In the genomic region with DNA sequence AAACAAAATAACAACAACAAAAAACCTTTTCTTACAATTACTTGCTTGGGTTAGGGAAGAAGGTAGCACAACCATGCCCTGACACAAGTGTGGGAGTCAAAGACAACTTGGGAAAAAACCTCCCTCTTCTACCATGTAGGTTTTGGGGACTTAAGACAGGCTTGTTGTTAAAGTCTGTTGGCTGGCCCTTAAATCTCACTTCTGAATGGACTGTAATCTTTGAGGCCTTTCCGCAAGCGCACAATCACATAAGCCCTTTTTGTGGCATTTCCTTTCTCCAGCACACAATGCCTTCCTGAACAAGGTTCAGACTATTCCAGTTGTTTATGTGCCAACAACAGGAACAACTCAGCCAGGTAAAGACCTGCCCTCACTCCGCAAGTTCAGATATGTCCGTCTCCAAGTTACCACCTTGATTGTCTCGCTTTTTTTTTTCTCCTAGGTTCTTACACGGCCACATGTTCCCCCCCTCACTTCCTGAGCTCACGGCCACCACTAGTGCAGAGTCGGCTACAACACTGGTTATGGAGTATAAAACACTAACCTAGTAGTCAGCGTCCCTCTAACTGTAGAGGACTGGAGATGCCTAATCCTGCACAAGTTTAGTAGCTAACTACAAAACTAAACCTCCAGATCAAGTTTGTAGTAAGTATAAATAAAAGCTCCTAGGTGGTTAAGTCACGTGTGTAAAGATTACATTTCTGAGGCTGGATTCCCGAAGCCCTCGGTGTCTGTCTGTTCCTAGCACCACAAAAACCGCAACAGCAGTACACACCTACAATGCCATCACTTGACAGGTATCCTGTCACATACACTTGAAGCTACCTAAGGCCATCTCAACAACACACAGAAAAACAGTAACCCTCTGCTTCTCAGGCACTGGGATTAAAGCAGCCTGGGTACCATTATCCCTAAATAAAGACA, we compare ENCODE assay signal across 9 mouse cellular contexts. TPM values are rescaled to one million over a fixed set of nuclear protein-coding genes. Genes with fewer than 3 reads are reported as not detected.
DNase-seq lines count a peak whose midpoint lies in the region; ATAC-seq and TF ChIP-seq lines count a peak whose summit lies in the region.
"Had no signal": no experiment of that assay in that cellular context is flagged by ENCODE, and none has a peak within 500 bp of the region (broad histone marks: within the 10 kb centered on the region; RNA-seq: fewer than 3 reads in every experiment).

No protein-coding gene starts in this region.

- no peak for TF ChIP-seq CTCF in MEL (IDR thresholded peaks at IDR 0.05 in 2 of 3, conservative IDR thresholded peaks at IDR 0.05 in 1 of 3; ENCODE audit: control insufficient read depth in 1 of 3, insufficient read depth in 1 of 3, low read depth in 2 of 3, low read length in 3 of 3, poor library complexity in 1 of 3, severe bottlenecking in 1 of 3)

- peak overlapping the region; percentile 87 for H3K9ac ChIP-seq in heart, embryonic 16.5 days (ENCODE audit: low read length)
- H3K9ac ChIP-seq in MEL (ENCODE audit: control insufficient read depth, low read depth, low read length, poor library complexity, severe bottlenecking), result peak overlapping the region; percentile 98
- peak overlapping the region; percentile 91 for H3K9ac ChIP-seq in hindbrain, embryonic 13.5 days
- peak overlapping the region; percentile 88 for H3K9ac ChIP-seq in midbrain, embryonic 13.5 days (replicated peaks)

- 0 out of 2 replicates have a peak overlapping the region, but pooled peaks have one; percentile 9 for H3K27ac ChIP-seq in heart, embryonic 16.5 days (ENCODE audit: low read length)
- peak overlapping the region; percentile 25 for H3K27ac ChIP-seq in MEL (ENCODE audit: control insufficient read depth, low read depth, low read length)
- no peak overlapping the region for H3K27ac ChIP-seq in hindbrain, embryonic 13.5 days
- no peak overlapping the region for H3K27ac ChIP-seq in midbrain, embryonic 13.5 days

- H3K27me3 ChIP-seq in heart, embryonic 16.5 days (ENCODE audit: control insufficient read depth, insufficient read depth, low read length), result no peaks in the 10 kb centered on the region
- H3K27me3 ChIP-seq in MEL (ENCODE audit: control insufficient read depth in 1 of 2, insufficient read depth in 2 of 2, low read length in 2 of 2), result no peaks in the 10 kb centered on the region
- no peaks in the 10 kb centered on the region for H3K27me3 ChIP-seq in hindbrain, embryonic 13.5 days
- no peaks in the 10 kb centered on the region for H3K27me3 ChIP-seq in midbrain, embryonic 13.5 days

- H3K4me3 ChIP-seq in heart, embryonic 16.5 days (ENCODE audit: low read length), result peak overlapping the region; percentile 79
- peak overlapping the region; percentile 37 to 59 for H3K4me3 ChIP-seq in MEL (ENCODE audit: control insufficient read depth in 1 of 2, insufficient read depth in 1 of 2, low read depth in 2 of 2, low read length in 2 of 2)
- peak overlapping the region; percentile 86 for H3K4me3 ChIP-seq in hindbrain, embryonic 13.5 days
- H3K4me3 ChIP-seq in midbrain, embryonic 13.5 days (replicated peaks), result peak overlapping the region; percentile 84

- TF ChIP-seq RAD21 in MEL (IDR thresholded peaks at IDR 0.05; ENCODE audit: low read depth, low read length), result no peak

- no peak; a peak in 1 of 4 replicates for TF ChIP-seq EP300 in MEL (IDR thresholded peaks at IDR 0.05; ENCODE audit: low read depth in 1 of 2, low read length in 2 of 2)

- ATAC-seq in heart, embryonic 16.5 days (replicated peaks; ENCODE audit: extremely low read depth, insufficient read depth, low FRiP score), result no peak
- no peak for ATAC-seq in hindbrain, embryonic 13.5 days (ENCODE audit: low FRiP score)
- ATAC-seq in midbrain, embryonic 13.5 days, result no peak

- DNase-seq in heart, adult 11 months, result no peak
- DNase-seq in MEL (ENCODE audit: low read depth, low spot score), result peak; percentile 61
- no peak for DNase-seq in adrenal gland, postnatal 10 days
- no peak for DNase-seq in cerebellum, adult 9-10 months
- DNase-seq in adrenal gland, adult 8-10 months, result no peak
- DNase-seq: kidney, adult 11 months had no signal

- peaks cover 27% of the 10 kb centered on the region for H3K4me1 ChIP-seq in heart, embryonic 16.5 days (ENCODE audit: control insufficient read depth, insufficient read depth, low read length)
- H3K4me1 ChIP-seq in MEL (ENCODE audit: control insufficient read depth in 1 of 2, insufficient read depth in 2 of 2, low read length in 2 of 2), result peaks cover 7 to 16% of the 10 kb centered on the region in 2 experiments; a peak in 3 of 4 replicates
- peaks cover 29% of the 10 kb centered on the region for H3K4me1 ChIP-seq in hindbrain, embryonic 13.5 days (replicated peaks)
- peaks cover 33% of the 10 kb centered on the region for H3K4me1 ChIP-seq in midbrain, embryonic 13.5 days (replicated peaks)

- 65% methylated on average over 13 of the region's 13 CpGs for WGBS in heart, embryonic 16.5 days
- WGBS in hindbrain, embryonic 13.5 days, result 86% methylated on average over 13 of the region's 13 CpGs
- 89% methylated on average over 13 of the region's 13 CpGs for WGBS in midbrain, embryonic 13.5 days

- peak overlapping the region; percentile 76 for H3K4me2 ChIP-seq in heart, embryonic 16.5 days (ENCODE audit: low read depth, low read length)
- H3K4me2 ChIP-seq in hindbrain, embryonic 13.5 days, result peak overlapping the region; percentile 95
- H3K4me2 ChIP-seq in midbrain, embryonic 13.5 days (replicated peaks), result peak overlapping the region; percentile 89

- peak; percentile 30 to 67; a peak in 2 of 4 replicates for TF ChIP-seq POLR2A in MEL (IDR thresholded peaks at IDR 0.05; ENCODE audit: control insufficient read depth in 1 of 2, insufficient read depth in 1 of 2, low read depth in 1 of 2, low read length in 2 of 2, poor library complexity in 1 of 2)

- H3K79me2 ChIP-seq in MEL (ENCODE audit: control insufficient read depth, insufficient read depth, low read length, poor library complexity), result peaks cover 20% of the 10 kb centered on the region

- H3K9me3 ChIP-seq in heart, embryonic 16.5 days (replicated peaks; ENCODE audit: control insufficient read depth, low read length), result no peaks in the 10 kb centered on the region
- H3K9me3 ChIP-seq in MEL (replicated peaks; ENCODE audit: insufficient read depth, low read length), result no peaks in the 10 kb centered on the region
- no peaks in the 10 kb centered on the region for H3K9me3 ChIP-seq in hindbrain, embryonic 13.5 days
- H3K9me3 ChIP-seq in midbrain, embryonic 13.5 days, result no peaks in the 10 kb centered on the region

- H3K36me3 ChIP-seq in heart, embryonic 16.5 days (ENCODE audit: control insufficient read depth, insufficient read depth), result peaks cover 26% of the 10 kb centered on the region
- H3K36me3 ChIP-seq in MEL (ENCODE audit: control insufficient read depth in 1 of 2, insufficient read depth in 2 of 2, low read length in 2 of 2), result peaks cover 18 to 29% of the 10 kb centered on the region in 2 experiments
- H3K36me3 ChIP-seq in hindbrain, embryonic 13.5 days, result peaks cover 56% of the 10 kb centered on the region
- H3K36me3 ChIP-seq in midbrain, embryonic 13.5 days, result peaks cover 51% of the 10 kb centered on the region

RNA-seq across cellular contexts. Expression of gene Rps27, which starts 1.7 kb away (rescaled TPM):
- 468 and 790 TPM in 2 replicates for polyA plus RNA-seq in heart, embryonic 16.5 days (2015; fragmentation: Nextera tagmentation; extraction: Ambion mirVana)
- total RNA-seq in MEL (2012; rRNA removed), result 5,481 and 6,504 TPM in 2 replicates
- polyA plus RNA-seq in MEL (2012; ENCODE audit: insufficient read depth in 1 of 2, insufficient read length in 2 of 2, low read depth in 1 of 2, low replicate concordance in 2 of 2, missing spikeins in 1 of 2), result 1,000 to 10,000 TPM in 1 of 2 experiments, not detected in 1; 2,476 TPM
- 1,053 and 1,153 TPM in 2 replicates for polyA plus RNA-seq in hindbrain, embryonic 13.5 days (2015; fragmentation: Nextera tagmentation; extraction: Ambion mirVana)
- polyA plus RNA-seq in midbrain, embryonic 13.5 days (2015; fragmentation: Nextera tagmentation; extraction: Ambion mirVana), result 1,033 and 1,129 TPM in 2 replicates
- total RNA-seq in adrenal gland, postnatal 10 days (2021), result 1,000 to 10,000 TPM; 1,820 to 1,837 TPM
- total RNA-seq in adrenal gland, adult 8-10 months (2022), result 1,000 to 10,000 TPM; 1,658 to 2,346 (median 2,053) TPM

RNA-seq across cellular contexts. Expression of gene Rab13, which starts 1.8 kb away (rescaled TPM):
- 21.1 and 22.5 TPM in 2 replicates for polyA plus RNA-seq in heart, embryonic 16.5 days (2015; fragmentation: Nextera tagmentation; extraction: Ambion mirVana)
- 4.3 and 5.1 TPM in 2 replicates for total RNA-seq in MEL (2012; rRNA removed)
- polyA plus RNA-seq in MEL (2012; ENCODE audit: insufficient read depth in 1 of 2, insufficient read length in 2 of 2, low read depth in 1 of 2, low replicate concordance in 2 of 2, missing spikeins in 1 of 2), result 1 to 10 TPM in 1 of 2 experiments, not detected in 1; 7.7 TPM
- polyA plus RNA-seq in hindbrain, embryonic 13.5 days (2015; fragmentation: Nextera tagmentation; extraction: Ambion mirVana), result 28.9 and 29.8 TPM in 2 replicates
- polyA plus RNA-seq in midbrain, embryonic 13.5 days (2015; fragmentation: Nextera tagmentation; extraction: Ambion mirVana), result 19.9 and 25.6 TPM in 2 replicates
- 10 to 100 TPM; 30.6 to 39.6 TPM for total RNA-seq in adrenal gland, postnatal 10 days (2021)
- total RNA-seq in adrenal gland, adult 8-10 months (2022), result 10 to 100 TPM; 28.8 to 42.4 (median 34.9) TPM

RNA-seq across cellular contexts. Expression of gene Jtb, which starts 19.7 kb away (rescaled TPM):
- polyA plus RNA-seq in heart, embryonic 16.5 days (2015; fragmentation: Nextera tagmentation; extraction: Ambion mirVana), result 84.2 and 89.6 TPM in 2 replicates
- 76.0 and 107 TPM in 2 replicates for total RNA-seq in MEL (2012; rRNA removed)
- polyA plus RNA-seq in MEL (2012; ENCODE audit: insufficient read depth in 1 of 2, insufficient read length in 2 of 2, low read depth in 1 of 2, low replicate concordance in 2 of 2, missing spikeins in 1 of 2), result 100 to 1,000 TPM in 1 of 2 experiments, not detected in 1; 103 TPM
- 87.8 and 96.1 TPM in 2 replicates for polyA plus RNA-seq in hindbrain, embryonic 13.5 days (2015; fragmentation: Nextera tagmentation; extraction: Ambion mirVana)
- polyA plus RNA-seq in midbrain, embryonic 13.5 days (2015; fragmentation: Nextera tagmentation; extraction: Ambion mirVana), result 90.2 and 97.6 TPM in 2 replicates
- 10 to 100 TPM; 57.2 to 57.9 TPM for total RNA-seq in adrenal gland, postnatal 10 days (2021)
- total RNA-seq in adrenal gland, adult 8-10 months (2022), result 10 to 100 TPM; 64.2 to 76.1 (median 70.4) TPM

RNA-seq across cellular contexts. Expression of gene Creb3l4, which starts 31.6 kb away (rescaled TPM):
- 2.2 and 3.1 TPM in 2 replicates for polyA plus RNA-seq in heart, embryonic 16.5 days (2015; fragmentation: Nextera tagmentation; extraction: Ambion mirVana)
- total RNA-seq in MEL (2012; rRNA removed), result 0.08 TPM in 1 of 2 replicates, not detected in the other
- polyA plus RNA-seq in MEL (2012; ENCODE audit: insufficient read depth in 1 of 2, insufficient read length in 2 of 2, low read depth in 1 of 2, low replicate concordance in 2 of 2, missing spikeins in 1 of 2), result under 1 TPM in 1 of 2 experiments, not detected in 1; 0.07 TPM
- 3.0 TPM in 2 replicates for polyA plus RNA-seq in hindbrain, embryonic 13.5 days (2015; fragmentation: Nextera tagmentation; extraction: Ambion mirVana)
- polyA plus RNA-seq in midbrain, embryonic 13.5 days (2015; fragmentation: Nextera tagmentation; extraction: Ambion mirVana), result 3.3 and 3.4 TPM in 2 replicates
- total RNA-seq in adrenal gland, postnatal 10 days (2021), result under 1 TPM; 0.36 to 0.55 TPM
- 1 to 10 TPM in 1 of 4 experiments, under 1 TPM in 3; 0.35 to 1.3 (median 0.63) TPM for total RNA-seq in adrenal gland, adult 8-10 months (2022)

RNA-seq across cellular contexts. Expression of gene Slc39a1, which starts 36.2 kb away (rescaled TPM):
- 61.5 and 86.3 TPM in 2 replicates for polyA plus RNA-seq in heart, embryonic 16.5 days (2015; fragmentation: Nextera tagmentation; extraction: Ambion mirVana)
- total RNA-seq in MEL (2012; rRNA removed), result 47.2 and 58.5 TPM in 2 replicates
- polyA plus RNA-seq in MEL (2012; ENCODE audit: insufficient read depth in 1 of 2, insufficient read length in 2 of 2, low read depth in 1 of 2, low replicate concordance in 2 of 2, missing spikeins in 1 of 2), result 10 to 100 TPM; 61.7 to 80.5 TPM
- 52.7 and 54.9 TPM in 2 replicates for polyA plus RNA-seq in hindbrain, embryonic 13.5 days (2015; fragmentation: Nextera tagmentation; extraction: Ambion mirVana)
- 57.0 and 60.9 TPM in 2 replicates for polyA plus RNA-seq in midbrain, embryonic 13.5 days (2015; fragmentation: Nextera tagmentation; extraction: Ambion mirVana)
- total RNA-seq in adrenal gland, postnatal 10 days (2021), result 100 to 1,000 TPM; 114 to 118 TPM
- 100 to 1,000 TPM; 129 to 172 (median 151) TPM for total RNA-seq in adrenal gland, adult 8-10 months (2022)

Comparison
In these comparisons a context has a peak if more than half of its experiments do, and no peak if none do; other contexts are left out.
1. H3K27ac ChIP-seq: peak in heart, embryonic 16.5 days (single experiment) and MEL (single experiment); none in hindbrain, embryonic 13.5 days (single experiment) and midbrain, embryonic 13.5 days (single experiment).
2. Peak in every context shown above with its lines, with median percentiles within 50 percentile points of each other: H3K4me2 ChIP-seq, H3K4me3 ChIP-seq and H3K9ac ChIP-seq.